Mouse (Mus musculus) small intestine, adult 2 months (tissue): ENCODE data around the gene Sorcs2.

Source experiments
- CTCF ChIP-seq: fragments of 200-500 bp; IDR thresholded peaks from 2 replicates; pipeline ENCODE4 v1.5.1; 2012; ENCODE audit warnings: low read depth, mild to moderate bottlenecking, control low read depth, inconsistent platforms, low read length, moderate library complexity, mixed read lengths; ENCODE audit not compliant: insufficient replicate concordance, insufficient read length; ENCODE audit errors: extremely low read depth
- POLR2A ChIP-seq: fragments of 200-500 bp; IDR thresholded peaks from 2 replicates; pipeline ENCODE4 v1.6.1; 2012; ENCODE audit warnings: low read depth, mild to moderate bottlenecking, control low read depth, inconsistent platforms, low read length, moderate library complexity

GRCm38 (mm10) chr5:36323526-36323925, 74.4 kb downstream of the Sorcs2 start:
- TF ChIP-seq CTCF = peak; percentile 85
- no peak for TF ChIP-seq POLR2A
